10 mouse cellular contexts compared by ENCODE assay signal in genomic region chr16:75877170-75877569, GRCm38 (mm10).
DNase-seq lines count a peak whose midpoint lies in the region; ATAC-seq and TF ChIP-seq lines count a peak whose summit lies in the region.
"Had no signal": no experiment of that assay in that cellular context is flagged by ENCODE, and none has a peak within 500 bp of the region (broad histone marks: within the 10 kb centered on the region; RNA-seq: fewer than 3 reads in every experiment).

No protein-coding gene starts in this region.

- TF ChIP-seq POLR2A in liver, adult 2 months (IDR thresholded peaks at IDR 0.05; ENCODE audit: extremely low read depth, insufficient read depth, low read length): no peak

- no peak overlapping the region for H3K4me2 ChIP-seq in liver, embryonic 12.5 days
- H3K4me2 ChIP-seq: midbrain, embryonic 12.5 days had no signal

- H3K4me3 ChIP-seq in liver, adult 2 months (ENCODE audit: insufficient read depth, low read depth, low read length): no peak overlapping the region
- no peak overlapping the region for H3K4me3 ChIP-seq in liver, embryonic 12.5 days
- H3K4me3 ChIP-seq: midbrain, embryonic 12.5 days had no signal

- no peak overlapping the region for H3K9ac ChIP-seq in liver, adult 2 months (ENCODE audit: low read depth, low read length)
- H3K9ac ChIP-seq in liver, embryonic 12.5 days: no peak overlapping the region
- H3K9ac ChIP-seq: midbrain, embryonic 12.5 days had no signal

- H3K27me3 ChIP-seq in liver, adult 2 months (ENCODE audit: control insufficient read depth, insufficient read depth, low read length): no peaks in the 10 kb centered on the region
- no peaks in the 10 kb centered on the region for H3K27me3 ChIP-seq in liver, embryonic 12.5 days (replicated peaks)
- H3K27me3 ChIP-seq: midbrain, embryonic 12.5 days had no signal

- TF ChIP-seq CTCF in liver, adult 2 months (IDR thresholded peaks at IDR 0.05; ENCODE audit: low read depth, low read length): no peak

- H3K4me1 ChIP-seq in liver, adult 2 months (ENCODE audit: control insufficient read depth, insufficient read depth, low read length): no peaks in the 10 kb centered on the region
- H3K4me1 ChIP-seq in liver, embryonic 12.5 days: no peaks in the 10 kb centered on the region
- H3K4me1 ChIP-seq: midbrain, embryonic 12.5 days had no signal

- no peak for ATAC-seq in liver, embryonic 12.5 days
- peak; percentile 76 for ATAC-seq in monocyte, adult 5-6 weeks (replicated peaks; ENCODE audit: insufficient number of reproducible peaks, low FRiP score, low TSS enrichment, poor library complexity, severe bottlenecking)

- no peaks in the 10 kb centered on the region for H3K9me3 ChIP-seq in liver, embryonic 12.5 days (replicated peaks)
- H3K9me3 ChIP-seq: midbrain, embryonic 12.5 days had no signal

- H3K27ac ChIP-seq in liver, adult 2 months (replicated peaks; ENCODE audit: insufficient read depth, low read depth, low read length): no peak overlapping the region
- H3K27ac ChIP-seq in liver, embryonic 12.5 days: no peak overlapping the region
- H3K27ac ChIP-seq: midbrain, embryonic 12.5 days had no signal

- no peaks in the 10 kb centered on the region for H3K79me2 ChIP-seq in liver, adult 2 months (ENCODE audit: control insufficient read depth, insufficient read depth, low read length)

- 67% methylated on average over 3 of the region's 3 CpGs for WGBS in liver, adult 2 months
- 53% methylated on average over 3 of the region's 3 CpGs for WGBS in liver, embryonic 12.5 days (ENCODE audit: insufficient replicate concordance)

- DNase-seq in adrenal gland, adult (ENCODE audit: inconsistent age in 2 of 2, low spot score in 1 of 2): peak; percentile 5 to 51
- DNase-seq in adrenal gland, adult 18-20 months (ENCODE audit: low spot score in 2 of 2): no peak
- DNase-seq in liver, adult 2 months (ENCODE audit: extremely low read depth, low read depth, low spot score): peak; percentile 36
- peak; percentile 42 for DNase-seq in induced T-regulatory cell, adult 2 months (ENCODE audit: low read depth)
- no peak for DNase-seq in thymus, adult 18-20 months
- no peak for DNase-seq in cerebellum, adult 8-10 months
- DNase-seq: gastrocnemius, postnatal 25 days had no signal

- H3K36me3 ChIP-seq in liver, adult 2 months (ENCODE audit: control insufficient read depth, insufficient read depth, low read length): no peaks in the 10 kb centered on the region
- peaks cover 24% of the 10 kb centered on the region for H3K36me3 ChIP-seq in liver, embryonic 12.5 days
- H3K36me3 ChIP-seq: midbrain, embryonic 12.5 days had no signal

Comparison
In these comparisons a context has a peak if more than half of its experiments do, and no peak if none do; other contexts are left out.
1. DNase-seq: peak in adrenal gland, adult (2 of 2), liver, adult 2 months (single experiment) and induced T-regulatory cell, adult 2 months (single experiment); none in adrenal gland, adult 18-20 months (0 of 2), thymus, adult 18-20 months (0 of 2) and cerebellum, adult 8-10 months (single experiment).